Mouse (Mus musculus) CH12.LX (cell line): ENCODE results near the gene Hoxa7.

Experiments
- CTCF ChIP-seq, 2 experiments: IDR thresholded peaks in 1 of 2; conservative IDR thresholded peaks in 1 of 2; 2 replicates each; pipeline ENCODE4 v1.5.1; 2011 to 2012; ENCODE audit warnings: low read depth in 2 of 2, low read length in 2 of 2, improper control_type of control experiment in 1 of 2, inconsistent platforms in 1 of 2, mild to moderate bottlenecking in 1 of 2, moderate library complexity in 1 of 2
- EP300 ChIP-seq: IDR thresholded peaks from 2 replicates; pipeline ENCODE4 v1.6.1; 2011; ENCODE audit warnings: low read length, improper control_type of control experiment
- POLR2AphosphoS2 ChIP-seq: IDR thresholded peaks from 2 replicates; pipeline ENCODE4 v1.6.1; 2011; ENCODE audit warnings: low read depth, low read length, improper control_type of control experiment
- SIN3A ChIP-seq: IDR thresholded peaks from 2 replicates; pipeline ENCODE4 v1.6.1; 2012; ENCODE audit warnings: low read length, improper control_type of control experiment, inconsistent platforms

DNA sequence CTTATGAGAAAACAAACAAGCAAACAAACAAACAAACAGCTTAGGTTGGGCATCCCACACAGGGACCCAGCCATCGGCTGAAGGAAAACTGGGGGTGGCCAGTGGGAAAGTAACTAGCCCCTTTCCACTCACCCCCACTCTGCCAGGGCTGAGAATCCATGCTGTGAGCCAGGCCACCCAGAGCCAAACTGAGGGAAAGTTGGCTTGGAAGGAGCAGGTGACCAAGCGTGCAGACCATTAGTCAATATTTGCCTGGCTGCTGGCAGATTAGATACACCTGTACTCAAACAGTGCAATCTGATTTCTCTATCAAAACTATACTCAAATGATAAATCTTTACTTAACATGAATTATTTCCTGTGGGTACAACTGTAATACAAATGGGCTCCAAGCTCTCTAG is 39.6 kb downstream of the Hoxa7 start:
- TF ChIP-seq POLR2AphosphoS2 = no peak
- no peak for TF ChIP-seq CTCF (conservative IDR thresholded peaks at IDR 0.05 in 1 of 2, IDR thresholded peaks at IDR 0.05 in 1 of 2; ENCODE audit: low read depth in 2 of 2, low read length in 2 of 2)
- no peak for TF ChIP-seq EP300
- no peak for TF ChIP-seq SIN3A
